Mouse (Mus musculus): ENCODE measurements at regions not wholly inside any gene's neighbourhood (a gene's known extent, or its start where the extent isn't known, plus 50 kb on each side); places are given as distances from the start of the nearest gene placed in this dataset.

GRCm38 (mm10) chr13:48171994-48172393 lies 89.0 kb upstream of the Id4 start:
- Histone ChIP-seq H3K27me3 (no peaks in the 10 kb centered on the region), H3K36me3 (ENCODE audit: poor library complexity, severe bottlenecking) (no peaks in the 10 kb centered on the region), H3K4me2 (peak overlapping the region; percentile 44), H3K27ac (peak overlapping the region; percentile 87), H3K9ac (0 out of 2 replicates have a peak overlapping the region, but pooled peaks have one; percentile 21), H3K4me3 (no peak overlapping the region), H3K9me3 (replicated peaks) (no peaks in the 10 kb centered on the region), H3K4me1 (peaks cover 44% of the 10 kb centered on the region)
- WGBS, result 3% methylated on average over 3 of the region's 3 CpGs
- ATAC-seq, result peak; percentile 52

GRCm38 (mm10) chr13:48192476-48192875 lies 68.6 kb upstream of the Id4 start:
- Histone ChIP-seq H3K27me3 (no peaks in the 10 kb centered on the region), H3K27ac (no peak overlapping the region), H3K9ac (no peak overlapping the region), H3K36me3 (ENCODE audit: poor library complexity, severe bottlenecking) (no peaks in the 10 kb centered on the region), H3K4me3 (no peak overlapping the region), H3K4me1 (no peaks in the 10 kb centered on the region), H3K9me3 (replicated peaks) (no peaks in the 10 kb centered on the region), H3K4me2 (no peak overlapping the region)
- no peak for ATAC-seq
- 92% methylated on average over 2 of the region's 2 CpGs for WGBS

GRCm38 (mm10) chr13:48193942-48194341 lies 67.1 kb upstream of the Id4 start:
- Histone ChIP-seq H3K4me2 (no peak overlapping the region), H3K4me1 (no peaks in the 10 kb centered on the region), H3K4me3 (no peak overlapping the region), H3K9ac (no peak overlapping the region), H3K27ac (no peak overlapping the region), H3K27me3 (no peaks in the 10 kb centered on the region), H3K36me3 (ENCODE audit: poor library complexity, severe bottlenecking) (no peaks in the 10 kb centered on the region), H3K9me3 (replicated peaks) (no peaks in the 10 kb centered on the region)
- WGBS, result 92% methylated on average over 5 of the region's 5 CpGs
- ATAC-seq, result no peak

GRCm38 (mm10) chr13:48207824-48208223 lies 53.2 kb upstream of the Id4 start:
- Histone ChIP-seq H3K4me2 (no peak overlapping the region), H3K4me3 (no peak overlapping the region), H3K36me3 (ENCODE audit: poor library complexity, severe bottlenecking) (no peaks in the 10 kb centered on the region), H3K27ac (no peak overlapping the region), H3K27me3 (no peaks in the 10 kb centered on the region), H3K9ac (no peak overlapping the region), H3K4me1 (peaks cover 6% of the 10 kb centered on the region; the same call in 1 of the 2 replicates), H3K9me3 (replicated peaks) (no peaks in the 10 kb centered on the region)
- no peak for ATAC-seq
- 21% methylated on average over 4 of the region's 4 CpGs for WGBS
